Mouse (Mus musculus) megakaryocyte-erythroid progenitor cell, adult 5-6 weeks (primary cell): ENCODE data around the gene Ly86. TPM values are rescaled to one million over a fixed set of nuclear protein-coding genes. Genes with fewer than 3 reads are reported as not detected.
A peak's percentile ranks its signal among the peaks of the same experiment; 100 is the strongest.

ENCODE experiments used
- ATAC-seq: replicated peaks from 2 replicates; pipeline ENCODE4 v1.8.0; 2016; ENCODE audit warnings: mild to moderate bottlenecking, inconsistent platforms; ENCODE audit not compliant: severe bottlenecking, poor library complexity, low FRiP score, low TSS enrichment
- total RNA-seq, 2 experiments: library from RNA; stranded (forward) in 1 of 2; stranded (reverse) in 1 of 2; fragments of 200-1000, 215-1000 nt in 1 of 2; fragments of >200 nt in 1 of 2; fragmentation: Nextera tagmentation in 1 of 2; gene quantifications; 2 replicates each; pipeline ENCODE4 v1.2.3; 2014 to 2017

Ly86 gene
- total RNA-seq (2014; fragmentation: Nextera tagmentation): 0.67 and 0.81 TPM in 2 replicates
- total RNA-seq (2017): 1.6 and 3.5 TPM in 2 replicates

DNA sequence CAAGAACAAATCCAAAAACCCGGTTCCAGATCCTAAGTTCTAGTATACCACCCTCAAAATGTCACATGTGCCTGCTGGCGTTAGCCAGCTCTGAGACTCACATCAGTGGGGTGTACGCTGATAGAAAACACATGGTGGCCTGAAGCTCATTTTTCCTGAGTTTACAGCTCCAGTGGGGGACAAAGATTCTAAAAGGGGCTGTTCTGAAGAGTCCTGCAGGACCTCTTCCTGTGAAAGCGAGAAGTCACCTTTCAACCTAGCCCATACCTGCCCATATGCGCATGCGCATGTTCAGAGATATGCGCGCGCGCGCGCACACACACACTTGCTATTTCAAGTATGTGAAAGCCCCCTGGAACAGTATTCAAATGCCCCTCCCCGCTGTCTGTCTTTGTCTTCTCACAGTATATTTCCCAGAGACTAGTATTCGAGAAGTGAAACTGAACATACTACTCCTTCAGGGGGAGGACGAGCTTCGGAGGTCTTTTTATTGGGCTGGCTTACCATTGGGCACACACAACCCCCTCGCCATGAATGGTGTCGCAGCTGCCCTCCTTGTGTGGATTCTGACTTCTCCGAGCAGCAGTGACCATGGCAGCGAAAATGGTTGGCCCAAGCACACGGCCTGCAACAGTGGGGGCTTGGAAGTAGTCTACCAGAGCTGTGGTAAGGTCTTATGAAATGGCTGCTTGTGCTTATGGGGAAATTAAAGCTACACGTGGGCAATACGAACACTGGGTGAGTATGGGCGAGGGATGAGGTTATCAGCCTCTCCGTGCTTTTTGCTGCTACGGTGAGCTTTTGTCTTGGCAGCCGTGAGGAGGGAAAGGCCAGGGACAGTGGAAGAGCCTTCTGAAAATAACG lies at the start of gene Ly86:
Gene Ly86 (plus strand): TSS at position 300 of the 864 bp plus-strand sequence.
- no peak for ATAC-seq

GRCm38 (mm10) chr13:37297886-37298285 lies 47.1 kb upstream of the Ly86 start:
- no peak for ATAC-seq

GRCm38 (mm10) chr13:37298856-37299255 lies 46.2 kb upstream of the Ly86 start:
- ATAC-seq: no peak

DNA sequence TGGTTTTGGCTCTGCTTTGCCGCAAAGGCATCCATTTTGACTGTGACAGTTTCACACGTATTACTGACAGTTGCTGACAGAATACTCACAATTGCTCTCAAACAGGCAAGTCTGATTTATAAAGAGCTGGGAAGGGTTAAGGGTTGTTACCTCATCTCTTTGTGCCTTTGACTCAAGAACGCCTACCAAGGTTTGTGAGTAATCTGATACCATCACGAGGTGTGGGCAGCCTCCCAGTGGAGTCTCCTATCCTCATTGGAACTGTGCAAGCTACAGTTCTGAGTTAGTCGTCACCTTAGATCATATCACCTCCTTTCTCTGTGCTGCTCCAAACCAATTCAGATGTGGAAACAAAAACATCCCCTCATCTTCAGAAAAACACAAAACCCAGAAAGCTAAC lies 42.1 kb upstream of the Ly86 start:
- ATAC-seq: no peak

DNA sequence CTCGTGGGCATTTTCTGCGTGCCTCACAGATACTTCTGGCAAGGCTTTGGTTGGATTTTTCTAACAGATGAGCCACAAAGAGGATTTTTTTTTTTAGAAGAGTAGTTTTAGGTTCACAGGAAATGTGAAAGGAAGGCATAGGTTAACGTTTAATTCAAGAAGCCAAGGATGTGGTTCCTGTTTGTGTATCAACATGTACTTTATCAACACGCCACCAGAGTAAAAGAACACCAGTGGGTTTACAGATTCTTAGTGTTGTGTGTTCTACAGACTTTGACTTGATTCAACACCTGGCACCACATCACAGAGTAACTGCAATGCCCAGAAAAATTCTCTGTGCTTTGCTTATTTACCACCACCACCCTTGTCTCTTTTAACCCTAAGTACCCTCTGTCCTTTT lies 37.0 kb upstream of the Ly86 start:
- no peak for ATAC-seq

GRCm38 (mm10) chr13:37309296-37309695 lies 35.7 kb upstream of the Ly86 start:
- no peak for ATAC-seq

DNA sequence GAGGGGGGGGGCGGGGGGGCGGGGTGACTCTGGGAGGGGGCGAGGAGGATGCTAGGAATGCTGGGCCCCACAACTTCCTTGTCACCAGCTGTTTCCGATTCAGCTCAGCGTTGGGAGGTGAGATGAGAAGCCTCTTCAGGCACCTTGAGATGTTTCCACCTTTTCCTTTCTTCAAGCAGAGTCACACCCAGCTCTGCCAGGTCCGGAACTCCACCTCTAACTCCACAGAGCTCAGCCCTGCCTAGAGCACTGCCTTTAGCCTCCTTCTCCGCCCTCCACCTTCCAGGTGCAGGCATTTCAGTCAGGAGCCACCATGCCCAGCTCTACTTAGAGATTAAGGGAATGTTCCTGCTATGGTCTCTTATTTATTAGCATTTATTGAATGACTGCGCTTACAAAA lies 34.7 kb upstream of the Ly86 start:
- no peak for ATAC-seq

DNA sequence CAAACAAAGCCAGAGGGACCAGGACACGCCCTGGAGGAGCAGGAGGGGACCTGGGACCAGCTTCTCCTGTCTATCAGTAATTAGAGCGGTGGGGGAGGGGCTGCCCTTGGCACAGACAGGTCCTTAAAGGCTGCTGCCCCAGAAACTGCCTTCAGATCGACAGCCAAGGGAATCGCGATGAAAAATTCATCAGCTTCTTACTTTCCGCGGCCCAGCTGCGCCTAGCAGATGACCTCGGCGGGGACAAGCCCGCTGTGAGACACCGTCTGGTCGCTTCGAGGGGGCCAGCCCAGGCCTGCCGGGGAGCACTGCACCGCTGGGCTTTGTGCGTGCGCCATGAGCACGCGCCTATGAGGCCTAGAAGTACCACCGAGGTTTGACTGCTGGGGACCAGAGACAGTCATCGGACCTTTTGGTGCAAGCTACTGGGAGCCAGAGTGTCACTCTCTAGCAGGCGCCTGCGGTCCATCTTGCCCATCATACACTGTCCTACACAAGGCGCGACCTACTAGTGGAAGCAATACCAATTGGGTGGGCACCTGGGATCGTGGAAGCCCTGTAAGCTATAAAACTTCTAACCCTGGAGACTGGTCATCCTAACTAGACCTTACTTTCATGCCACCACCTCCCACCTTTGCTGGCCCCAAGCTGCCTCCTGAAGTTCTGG lies 33.3 kb upstream of the Ly86 start:
- no peak for ATAC-seq

- ATAC-seq: peak; percentile 85
Measured at GRCm38 (mm10) chr13:37312222-37312928, 32.6 kb upstream of the Ly86 start.

- no peak for ATAC-seq
Measured at GRCm38 (mm10) chr13:37312951-37313350, 32.1 kb upstream of the Ly86 start.

DNA sequence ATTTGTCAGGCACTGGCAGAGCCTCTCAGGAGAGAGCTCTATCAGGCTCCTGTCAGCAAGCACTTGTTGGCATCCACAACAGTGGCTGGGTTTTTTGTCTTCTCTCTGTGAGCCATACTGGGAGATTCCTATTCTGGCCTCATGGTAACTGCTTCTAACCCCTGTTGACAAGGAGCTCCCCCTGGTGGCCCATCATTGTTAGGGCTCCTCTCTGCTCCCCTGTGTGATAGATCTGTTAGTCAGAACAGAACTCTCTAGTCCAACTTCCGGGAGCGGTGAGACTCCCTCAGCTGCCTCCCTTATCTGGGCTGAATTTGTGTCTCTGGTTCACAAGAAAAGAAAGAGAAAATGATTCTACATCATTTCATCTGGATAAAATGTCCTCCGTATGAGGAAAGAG lies 19.5 kb upstream of the Ly86 start:
- peak; percentile 81 for ATAC-seq

DNA sequence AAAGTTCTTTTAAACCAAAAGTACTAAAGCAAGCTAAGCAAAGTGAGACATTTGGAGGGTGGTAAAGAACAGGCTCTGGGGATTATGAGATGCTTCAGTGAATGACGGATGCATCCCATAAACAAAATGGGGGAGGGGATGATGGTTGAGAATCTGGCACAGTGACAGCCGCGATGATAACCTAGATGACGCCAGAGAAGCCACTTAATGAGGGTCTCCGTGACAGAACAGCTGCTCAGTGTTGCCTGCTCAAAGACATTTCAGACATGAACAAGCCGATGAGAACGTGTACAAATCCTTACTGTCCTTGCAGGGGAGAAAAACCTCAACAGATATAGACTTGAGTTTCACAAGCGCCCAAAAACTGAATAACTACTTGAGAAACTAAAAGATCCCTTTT lies 15.3 kb upstream of the Ly86 start:
- no peak for ATAC-seq

DNA sequence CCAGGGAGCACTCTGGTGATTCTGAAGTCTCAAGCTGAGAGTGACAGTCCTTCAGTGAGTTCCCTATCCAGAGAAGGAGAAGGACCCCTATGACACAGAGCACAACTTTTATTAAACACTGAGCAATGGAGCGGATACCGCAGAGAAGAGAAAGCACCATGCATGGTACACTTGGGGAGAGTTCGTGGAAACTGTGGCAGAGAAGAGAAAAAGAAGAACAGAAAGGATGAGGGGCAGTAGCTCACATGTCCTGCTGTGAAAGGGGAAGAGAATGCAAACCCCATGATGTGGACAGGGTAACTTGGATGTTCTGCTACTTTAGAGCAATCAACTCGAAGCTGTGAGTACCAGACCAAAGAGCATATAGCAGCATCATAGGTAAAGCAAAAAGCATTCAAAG lies 14.0 kb upstream of the Ly86 start:
- no peak for ATAC-seq

DNA sequence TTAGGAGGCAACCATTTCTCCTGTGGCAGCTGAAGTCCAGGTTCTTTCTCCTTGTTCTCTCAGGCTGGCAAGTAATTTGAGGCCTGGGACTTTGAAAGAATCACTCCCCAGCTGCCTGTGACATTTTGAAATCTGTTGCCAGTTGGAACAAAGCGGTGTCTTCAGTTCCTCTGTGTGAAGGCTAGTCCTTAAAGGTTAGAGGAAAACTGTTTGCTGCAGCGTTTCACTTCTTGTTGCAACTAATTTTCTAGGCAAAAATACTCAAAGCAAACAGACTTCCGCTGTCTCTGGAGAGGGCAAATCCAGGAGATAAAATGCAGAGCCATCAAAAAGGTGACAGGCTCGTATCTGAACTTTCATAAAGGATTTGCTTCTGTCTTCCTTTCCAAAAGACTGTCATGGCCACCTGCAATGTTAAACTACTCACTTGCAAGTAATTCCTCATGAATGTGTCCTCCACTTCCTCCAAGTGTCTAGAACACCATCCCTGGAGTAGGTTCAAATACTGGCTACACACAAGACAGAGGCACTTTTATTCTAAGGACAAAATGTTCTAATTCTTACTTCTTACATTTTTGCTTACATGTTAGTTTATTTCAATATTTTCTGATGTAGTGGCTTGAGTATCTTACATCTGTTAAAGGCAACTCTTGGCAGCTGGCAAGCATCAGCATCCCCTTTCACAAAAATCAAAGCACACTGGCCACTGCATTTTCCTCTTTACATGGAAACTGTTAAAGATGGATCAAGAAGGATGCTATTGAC lies 12.0 kb upstream of the Ly86 start:
- ATAC-seq: no peak

GRCm38 (mm10) chr13:37333544-37333870 lies 11.5 kb upstream of the Ly86 start:
- ATAC-seq: no peak

- no peak for ATAC-seq
Measured at GRCm38 (mm10) chr13:37337269-37337668, 7.7 kb upstream of the Ly86 start.

DNA sequence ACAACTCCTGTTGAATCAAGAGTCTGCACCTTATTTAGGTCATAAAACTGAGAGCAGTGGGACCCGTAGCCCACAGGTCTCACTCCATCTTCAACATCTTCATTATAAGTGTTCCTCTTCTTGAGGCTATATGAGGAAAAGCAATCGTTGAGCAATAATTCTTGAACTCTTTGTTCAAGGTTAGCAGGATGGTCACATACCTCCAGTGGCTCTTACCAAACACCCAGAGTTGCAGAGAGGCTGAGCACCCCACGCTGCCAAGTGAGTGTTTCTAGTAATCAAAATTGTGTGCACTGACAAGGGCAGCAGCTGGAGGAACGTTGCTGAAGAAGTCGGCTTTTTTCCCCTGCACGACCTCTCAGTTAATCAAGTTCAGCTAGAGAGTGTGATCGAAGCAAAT lies 7.1 kb upstream of the Ly86 start:
- ATAC-seq: no peak

DNA sequence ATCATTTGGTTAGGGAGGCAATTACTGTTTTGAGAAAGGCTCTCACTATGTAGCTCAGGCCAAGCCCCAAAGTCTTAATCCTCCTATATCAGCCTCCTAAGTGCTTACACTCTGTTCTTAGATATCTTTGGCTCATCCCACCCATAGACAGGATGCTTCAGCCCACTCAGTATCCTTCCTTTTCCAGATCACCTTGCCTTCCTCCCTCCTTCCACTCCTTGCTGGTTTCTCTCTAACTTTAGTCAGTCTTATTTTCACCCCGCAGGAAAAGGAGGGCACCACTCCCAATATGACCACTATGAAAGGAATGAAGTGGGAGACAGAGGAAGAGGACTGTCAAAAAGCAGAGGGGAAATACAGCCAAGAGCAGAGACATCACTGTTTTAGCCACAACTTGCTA lies 2.2 kb upstream of the Ly86 start:
- ATAC-seq: no peak

DNA sequence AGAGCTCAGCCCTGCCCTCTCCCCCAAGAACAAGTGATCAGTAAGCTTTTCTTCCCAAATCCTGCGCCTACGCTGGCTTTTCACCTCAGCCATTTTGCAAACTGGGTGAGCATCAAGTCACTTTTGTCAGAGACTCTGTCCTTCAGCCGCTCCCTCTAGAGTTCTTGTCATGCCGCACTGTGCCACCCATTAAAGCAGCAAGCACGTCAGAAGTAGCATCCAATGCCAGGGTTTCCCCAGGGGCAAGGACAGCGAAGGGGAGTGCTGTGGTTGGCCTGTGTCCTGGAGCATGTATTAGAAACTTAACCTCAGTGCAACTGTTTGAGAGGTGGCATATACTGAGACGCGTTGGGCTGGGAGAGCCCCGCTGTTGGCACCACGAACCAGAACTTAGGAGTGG lies 815 bp downstream of the Ly86 start:
- no peak for ATAC-seq
